Mouse (Mus musculus) neural tube, embryonic 11.5 days (tissue): ENCODE measurements around the gene Usp20. TPM values are rescaled to one million over a fixed set of nuclear protein-coding genes. Genes with fewer than 3 reads are reported as not detected.
A peak's percentile ranks its signal among the peaks of the same experiment; 100 is the strongest.

Experiments used
- ATAC-seq: fragments of 200-750 bp; cut with Nextera tagmentation; 2 replicates; pipeline ENCODE4 v1.8.0; 2017; ENCODE audit warnings: moderate number of reproducible peaks, mild to moderate bottlenecking, moderate TSS enrichment, moderate library complexity; ENCODE audit not compliant: insufficient read depth, low FRiP score, low TSS enrichment
- DNase-seq: peaks from one replicate; pipeline ENCODE4 v3.0.0-alpha.2; 2015; ENCODE audit warnings: low spot score
- H3K27ac ChIP-seq: fragments of 300-500 bp; sonication (generic); 2 replicates; pipeline ENCODE4 v1.5.1; 2014; ENCODE audit warnings: low read depth, mild to moderate bottlenecking, low read length
- H3K27me3 ChIP-seq: fragments of 300-500 bp; sonication (generic); 2 replicates; pipeline ENCODE4 v1.6.1; 2014; ENCODE audit warnings: mild to moderate bottlenecking, low read length, mixed read lengths; ENCODE audit not compliant: control insufficient read depth, insufficient read depth
- H3K36me3 ChIP-seq: fragments of 300-500 bp; sonication (generic); 2 replicates; pipeline ENCODE4 v1.6.1; 2014; ENCODE audit warnings: mild to moderate bottlenecking, low read length, moderate library complexity, mixed read lengths; ENCODE audit not compliant: control insufficient read depth, insufficient read depth
- H3K4me1 ChIP-seq: fragments of 300-500 bp; sonication (generic); 2 replicates; pipeline ENCODE4 v1.6.1; 2014; ENCODE audit warnings: low read length, mixed read lengths; ENCODE audit not compliant: control insufficient read depth, insufficient read depth
- H3K4me2 ChIP-seq: fragments of 300-500 bp; sonication (generic); 2 replicates; pipeline ENCODE4 v1.6.1; 2014; ENCODE audit warnings: low read depth, mild to moderate bottlenecking, moderate library complexity
- H3K4me3 ChIP-seq: fragments of 300-500 bp; sonication (generic); 2 replicates; pipeline ENCODE4 v1.5.1; 2014; ENCODE audit warnings: low read depth, low read length
- H3K9ac ChIP-seq: fragments of 300-500 bp; sonication (generic); 2 replicates; pipeline ENCODE4 v1.6.1; 2014; ENCODE audit warnings: mild to moderate bottlenecking, low read length
- H3K9me3 ChIP-seq: fragments of 300-500 bp; sonication (generic); 2 replicates; pipeline ENCODE4 v1.6.1; 2016; ENCODE audit warnings: low read length; ENCODE audit not compliant: control insufficient read depth
- WGBS: fragments of 180-500 bp; shearing (Covaris S2); extraction: QIAGEN DNeasy Blood & Tissue Kit; methylation state at CpG from one replicate; pipeline ENCODE4 v1.1.7; 2014; 5-methylcytosine and 5-hydroxymethylcytosine counted together
- polyA plus RNA-seq: library from polyadenylated mRNA; unstranded; fragments of >200 nt; fragmentation: Nextera tagmentation; extraction: Ambion mirVana; gene quantifications from 2 replicates; pipeline ENCODE4 v1.2.1, GENCODE M21; 2014

Usp20 gene
- polyA plus RNA-seq, 1 experiment from 2014 or later, result 18.2 TPM

- Histone ChIP-seq H3K36me3 (peaks cover 6% of the 10 kb centered on the region; the same call in 1 of the 2 replicates), H3K4me1 (no peaks in the 10 kb centered on the region), H3K27ac (no peak overlapping the region), H3K4me3 (no peak overlapping the region), H3K9me3 (no peaks in the 10 kb centered on the region), H3K27me3 (no peaks in the 10 kb centered on the region), H3K9ac (no peak overlapping the region), H3K4me2 (no peak overlapping the region)
- DNase-seq (no peak), ATAC-seq (no peak)
- 90% methylated on average over 1 of the region's 1 CpGs for WGBS
These were observed 78.2 kb downstream of the Usp20 start for GRCm38 (mm10) chr2:31060271-31060670.

GRCm38 (mm10) chr2:31060787-31061730, 79.0 kb downstream of the Usp20 start:
- Histone ChIP-seq H3K4me2 (no peak overlapping the region), H3K4me1 (no peaks in the 10 kb centered on the region), H3K27me3 (no peaks in the 10 kb centered on the region), H3K27ac (no peak overlapping the region), H3K36me3 (peaks cover 4% of the 10 kb centered on the region; the same call in 1 of the 2 replicates), H3K9me3 (no peaks in the 10 kb centered on the region), H3K9ac (no peak overlapping the region), H3K4me3 (no peak overlapping the region)
- no peak for ATAC-seq
- 89% methylated on average over 28 of the region's 28 CpGs for WGBS
- DNase-seq, result no peak

GRCm38 (mm10) chr2:31061868-31062628, 80.0 kb downstream of the Usp20 start:
- H3K27me3 ChIP-seq, result no peaks in the 10 kb centered on the region
- 91% methylated on average over 10 of the region's 10 CpGs for WGBS
- peaks cover 3% of the 10 kb centered on the region; the same call in 1 of the 2 replicates for H3K4me1 ChIP-seq
- H3K36me3 ChIP-seq, result no peaks in the 10 kb centered on the region
- H3K4me3 ChIP-seq, result no peak overlapping the region
- no peak for DNase-seq
- no peak overlapping the region for H3K9ac ChIP-seq
- H3K9me3 ChIP-seq, result no peaks in the 10 kb centered on the region
- no peak overlapping the region for H3K4me2 ChIP-seq
- no peak overlapping the region for H3K27ac ChIP-seq
- no peak for ATAC-seq

GRCm38 (mm10) chr2:31066019-31066789, 84.1 kb downstream of the Usp20 start:
- DNase-seq (no peak), ATAC-seq (no peak)
- H3K36me3 ChIP-seq, result no peaks in the 10 kb centered on the region
- H3K4me1 ChIP-seq, result peaks cover 9% of the 10 kb centered on the region; the same call in 1 of the 2 replicates
- peak overlapping the region; percentile 94; the same call in 1 of the 2 replicates for H3K27ac ChIP-seq
- no peak overlapping the region for H3K4me2 ChIP-seq
- H3K9ac ChIP-seq, result no peak overlapping the region
- no peak overlapping the region for H3K4me3 ChIP-seq
- no peaks in the 10 kb centered on the region for H3K27me3 ChIP-seq
- 85% methylated on average over 11 of the region's 11 CpGs for WGBS
- H3K9me3 ChIP-seq, result no peaks in the 10 kb centered on the region

GRCm38 (mm10) chr2:31067059-31067595, 85.0 kb downstream of the Usp20 start:
- Histone ChIP-seq H3K4me3 (no peak overlapping the region), H3K9ac (no peak overlapping the region), H3K9me3 (no peaks in the 10 kb centered on the region), H3K4me1 (peaks cover 9% of the 10 kb centered on the region; the same call in 1 of the 2 replicates), H3K36me3 (no peaks in the 10 kb centered on the region), H3K27ac (peak overlapping the region; percentile 94; the same call in 1 of the 2 replicates), H3K4me2 (no peak overlapping the region), H3K27me3 (no peaks in the 10 kb centered on the region)
- DNase-seq (no peak), ATAC-seq (no peak)
- 81% methylated on average over 13 of the region's 13 CpGs for WGBS

GRCm38 (mm10) chr2:31067696-31068245, 85.7 kb downstream of the Usp20 start:
- H3K36me3 ChIP-seq, result no peaks in the 10 kb centered on the region
- peaks cover 9% of the 10 kb centered on the region; the same call in 1 of the 2 replicates for H3K4me1 ChIP-seq
- ATAC-seq, result peak; percentile 35; the same call in 1 of the 2 replicates
- no peaks in the 10 kb centered on the region for H3K27me3 ChIP-seq
- peak overlapping the region; percentile 94 for H3K27ac ChIP-seq
- H3K4me3 ChIP-seq, result no peak overlapping the region
- WGBS, result 40% methylated on average over 7 of the region's 7 CpGs
- no peak for DNase-seq
- no peak overlapping the region for H3K4me2 ChIP-seq
- no peaks in the 10 kb centered on the region for H3K9me3 ChIP-seq
- peak overlapping the region; percentile 32; the same call in 1 of the 2 replicates for H3K9ac ChIP-seq

- WGBS, result 8% methylated on average over 13 of the region's 13 CpGs
- Histone ChIP-seq H3K27ac (peak overlapping the region; percentile 94), H3K4me1 (peaks cover 9% of the 10 kb centered on the region; the same call in 1 of the 2 replicates), H3K9ac (peak overlapping the region; percentile 32; the same call in 1 of the 2 replicates), H3K27me3 (no peaks in the 10 kb centered on the region), H3K36me3 (peaks cover 2% of the 10 kb centered on the region; the same call in 1 of the 2 replicates), H3K4me2 (no peak overlapping the region), H3K4me3 (no peak overlapping the region), H3K9me3 (no peaks in the 10 kb centered on the region)
- DNase-seq (peak; percentile 77), ATAC-seq (peak; percentile 85)
These were observed 86.4 kb downstream of the Usp20 start for GRCm38 (mm10) chr2:31068246-31069113.
